In genomic region chr10:40882831-40883643, GRCm38 (mm10) we compare ENCODE assay signal across 8 mouse cellular contexts. TPM values are rescaled to one million over a fixed set of nuclear protein-coding genes. Genes with fewer than 3 reads are reported as not detected.
A peak's percentile ranks its signal among the peaks of the same experiment; 100 is the strongest.
DNase-seq lines count a peak whose midpoint lies in the region; ATAC-seq and TF ChIP-seq lines count a peak whose summit lies in the region.

Cdc40 (minus strand) TSS chr10:40883311.
Wasf1 (plus strand) TSS chr10:40883475.

- under 1% methylated on average over 44 of the region's 44 CpGs for WGBS in kidney, embryonic 14.5 days
- WGBS in limb, embryonic 15.5 days = under 1% methylated on average over 44 of the region's 44 CpGs

- DNase-seq in A20 (ENCODE audit: low read depth, low spot score) = peak; percentile 95
- peak; percentile 95 for DNase-seq in heart, adult 9 months (ENCODE audit: low spot score in 2 of 2)
- peak; percentile 74 to 80 for DNase-seq in monocyte, adult 2 months (ENCODE audit: low read depth in 1 of 2, low spot score in 2 of 2)
- DNase-seq in spleen, postnatal 36 days (ENCODE audit: low spot score in 2 of 2) = peak; percentile 91 to 92

- H3K27ac ChIP-seq in bone marrow macrophage, adult 2 months (ENCODE audit: insufficient read depth, low read depth, low read length) = peak within 1 kb of the TSS; percentile 32
- H3K27ac ChIP-seq in embryonic fibroblast, embryonic 13.5 days (ENCODE audit: insufficient read depth, low read length) = peak within 1 kb of the TSS; percentile 72
- peak within 1 kb of the TSS; percentile 85 for H3K27ac ChIP-seq in kidney, embryonic 14.5 days (ENCODE audit: low read depth, low read length)
- H3K27ac ChIP-seq in limb, embryonic 15.5 days = peak within 1 kb of the TSS; percentile 97

- no peaks in the 10 kb centered on the region; the same call in 1 of the 2 replicates for H3K36me3 ChIP-seq in kidney, embryonic 14.5 days (ENCODE audit: control insufficient read depth, insufficient read depth, low read length)
- no peaks in the 10 kb centered on the region for H3K36me3 ChIP-seq in limb, embryonic 15.5 days

- H3K27me3 ChIP-seq in kidney, embryonic 14.5 days (ENCODE audit: control insufficient read depth, insufficient read depth, low read length) = no peaks in the 10 kb centered on the region
- H3K27me3 ChIP-seq in limb, embryonic 15.5 days = no peaks in the 10 kb centered on the region

- TF ChIP-seq POLR2A in bone marrow macrophage, adult 2 months (IDR thresholded peaks at IDR 0.05; ENCODE audit: borderline replicate concordance, low read depth, low read length) = no peak
- TF ChIP-seq POLR2A in embryonic fibroblast, embryonic 13.5 days (IDR thresholded peaks at IDR 0.05; ENCODE audit: low read depth, low read length) = peak; percentile 95

- no peaks in the 10 kb centered on the region for H3K9me3 ChIP-seq in kidney, embryonic 14.5 days (ENCODE audit: control insufficient read depth, low read length)
- H3K9me3 ChIP-seq in limb, embryonic 15.5 days = no peaks in the 10 kb centered on the region

- no peak for TF ChIP-seq CTCF in bone marrow macrophage, adult 2 months (IDR thresholded peaks at IDR 0.05; ENCODE audit: low read depth, low read length)
- no peak for TF ChIP-seq CTCF in embryonic fibroblast, embryonic 13.5 days (IDR thresholded peaks at IDR 0.05; ENCODE audit: borderline replicate concordance, insufficient read depth, low read length)

- peak within 1 kb of the TSS; percentile 70 for H3K4me3 ChIP-seq in bone marrow macrophage, adult 2 months (ENCODE audit: insufficient read depth, low read length)
- peak within 1 kb of the TSS; percentile 86 for H3K4me3 ChIP-seq in embryonic fibroblast, embryonic 13.5 days (ENCODE audit: insufficient read depth, low read length)
- peak within 1 kb of the TSS; percentile 88 for H3K4me3 ChIP-seq in kidney, embryonic 14.5 days (ENCODE audit: low read length)
- peak within 1 kb of the TSS; percentile 75 for H3K4me3 ChIP-seq in limb, embryonic 15.5 days

- H3K4me1 ChIP-seq in bone marrow macrophage, adult 2 months (ENCODE audit: control insufficient read depth, insufficient read depth, low read length) = peaks cover 5% of the 10 kb centered on the region
- H3K4me1 ChIP-seq in embryonic fibroblast, embryonic 13.5 days (ENCODE audit: control insufficient read depth, insufficient read depth, low read length) = no peaks in the 10 kb centered on the region; the same call in 1 of the 2 replicates
- peaks cover 9% of the 10 kb centered on the region; the same call in 1 of the 2 replicates for H3K4me1 ChIP-seq in kidney, embryonic 14.5 days (ENCODE audit: control insufficient read depth, insufficient read depth, low read length)
- H3K4me1 ChIP-seq in limb, embryonic 15.5 days = peaks cover 13% of the 10 kb centered on the region

- peak within 1 kb of the TSS; percentile 71 for H3K4me2 ChIP-seq in kidney, embryonic 14.5 days (replicated peaks; ENCODE audit: low read depth, low read length)
- peak within 1 kb of the TSS; percentile 84 for H3K4me2 ChIP-seq in limb, embryonic 15.5 days

- ATAC-seq in kidney, embryonic 14.5 days (ENCODE audit: low FRiP score, low TSS enrichment) = peak; percentile 97
- peak; percentile 98 for ATAC-seq in limb, embryonic 15.5 days (ENCODE audit: insufficient number of reproducible peaks, low FRiP score, low TSS enrichment, low read depth)

- peak within 1 kb of the TSS; percentile 84 for H3K9ac ChIP-seq in kidney, embryonic 14.5 days (ENCODE audit: low read depth, low read length)
- peak within 1 kb of the TSS; percentile 78 for H3K9ac ChIP-seq in limb, embryonic 15.5 days

RNA-seq across cellular contexts. Expression of gene Cdc40, which starts in this region (rescaled TPM):
- 26.2 and 27.0 TPM in 2 replicates for polyA plus RNA-seq in bone marrow macrophage, adult 2 months (2012; ENCODE audit: insufficient read depth, insufficient read length, missing spikeins)
- 31.2 and 33.7 TPM in 2 replicates for polyA plus RNA-seq in embryonic fibroblast, embryonic 13.5 days (2011; ENCODE audit: insufficient read length, low read depth, missing spikeins)
- 34.6 and 42.1 TPM in 2 replicates for polyA plus RNA-seq in kidney, embryonic 14.5 days (2014; fragmentation: Nextera tagmentation; extraction: Ambion mirVana)
- 27.4 and 28.6 TPM in 2 replicates for polyA plus RNA-seq in limb, embryonic 15.5 days (2015; fragmentation: Nextera tagmentation; extraction: Ambion mirVana)

RNA-seq across cellular contexts. Expression of gene Wasf1, which starts in this region (rescaled TPM):
- polyA plus RNA-seq in bone marrow macrophage, adult 2 months (2012; ENCODE audit: insufficient read depth, insufficient read length, missing spikeins) = not detected in 2 replicates
- 8.3 and 11.8 TPM in 2 replicates for polyA plus RNA-seq in embryonic fibroblast, embryonic 13.5 days (2011; ENCODE audit: insufficient read length, low read depth, missing spikeins)
- 21.8 and 27.7 TPM in 2 replicates for polyA plus RNA-seq in kidney, embryonic 14.5 days (2014; fragmentation: Nextera tagmentation; extraction: Ambion mirVana)
- 13.5 and 14.0 TPM in 2 replicates for polyA plus RNA-seq in limb, embryonic 15.5 days (2015; fragmentation: Nextera tagmentation; extraction: Ambion mirVana)

Comparison
In these comparisons a context has a peak if more than half of its experiments do, and no peak if none do; other contexts are left out.
1. Peak in every context shown above with its lines: DNase-seq, ATAC-seq, H3K4me3 ChIP-seq and H3K27ac ChIP-seq.
2. H3K27ac ChIP-seq: peak in every context shown above with its lines; median percentile 97 in limb, embryonic 15.5 days; 85 in kidney, embryonic 14.5 days; 72 in embryonic fibroblast, embryonic 13.5 days; 32 in bone marrow macrophage, adult 2 months.